Mouse (Mus musculus) adrenal gland, postnatal 0 days (tissue): ENCODE measurements around the gene Olfr883. TPM values are rescaled to one million over a fixed set of nuclear protein-coding genes. Genes with fewer than 3 reads are reported as not detected.

Experiments
- polyA plus RNA-seq: library from polyadenylated mRNA; unstranded; fragments of >200 nt; fragmentation: Nextera tagmentation; extraction: Ambion mirVana; gene quantifications from 2 replicates; pipeline ENCODE4 v1.2.1, GENCODE M21; 2015

Gene Olfr883
- polyA plus RNA-seq: not detected in 2 replicates

DNA sequence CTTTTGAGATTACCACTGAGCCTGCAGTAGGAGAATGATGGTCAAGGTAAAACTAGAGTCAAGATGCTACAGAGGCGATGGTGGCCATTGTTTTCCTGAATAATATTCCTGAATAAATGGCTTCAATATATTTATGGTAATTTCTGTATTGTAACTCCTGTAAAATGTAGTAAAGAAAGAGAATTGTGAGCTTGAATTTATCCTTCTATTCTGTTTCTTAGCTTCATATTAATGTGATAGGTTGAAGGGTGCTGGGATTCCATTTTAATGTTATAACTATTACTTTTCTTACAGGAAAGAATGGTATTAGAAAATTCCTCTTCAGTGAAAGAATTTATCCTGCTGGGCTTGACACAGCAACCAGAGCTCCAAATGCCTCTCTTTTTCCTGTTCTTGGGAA lies at the start of gene Olfr883:
Gene Olfr883 (plus strand): TSS at position 301 of the 400 bp plus-strand sequence.

DNA sequence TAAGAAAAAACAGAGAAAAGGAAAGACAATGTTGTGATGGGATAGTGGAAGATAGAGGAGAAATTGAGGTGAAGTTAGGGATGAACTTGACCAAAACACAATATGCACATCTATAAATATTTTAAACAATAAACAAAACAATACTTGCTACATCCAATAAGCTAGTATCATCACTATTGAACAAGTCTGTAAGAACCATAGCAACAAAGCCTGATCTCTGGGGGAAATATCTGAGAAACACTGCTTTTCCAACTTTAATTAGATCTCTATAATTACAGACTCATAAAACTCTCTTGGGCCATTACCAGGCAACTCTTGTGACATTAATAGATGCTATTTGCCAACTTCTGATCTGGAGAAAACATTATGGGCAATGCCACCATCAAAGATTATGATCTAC lies 34.1 kb upstream of the Olfr883 start, which contains the start of gene Olfr881:
Gene Olfr881 (plus strand): TSS at position 301 of the 400 bp plus-strand sequence.

DNA sequence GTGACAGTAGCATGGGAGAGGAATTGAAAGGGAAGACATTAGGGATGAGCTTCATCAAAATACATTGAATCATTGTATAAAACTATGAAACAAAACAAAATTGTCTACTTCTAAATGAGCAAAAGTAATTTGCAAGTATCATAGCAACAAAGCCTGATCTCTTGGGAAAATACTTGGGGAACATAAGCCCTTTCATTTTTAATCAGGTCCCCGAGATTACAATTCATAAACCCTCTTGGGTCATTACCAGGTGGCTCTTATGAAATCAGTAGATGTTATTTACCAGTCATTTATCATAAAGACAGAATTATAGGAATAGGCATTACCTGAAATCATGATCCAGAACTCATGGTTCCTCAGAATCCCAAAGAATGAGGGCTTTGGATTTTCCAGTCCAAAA lies 20.6 kb downstream of the Olfr883 start, which contains the start of gene Olfr884:
Gene Olfr884 (plus strand): TSS at position 301 of the 400 bp plus-strand sequence.

DNA sequence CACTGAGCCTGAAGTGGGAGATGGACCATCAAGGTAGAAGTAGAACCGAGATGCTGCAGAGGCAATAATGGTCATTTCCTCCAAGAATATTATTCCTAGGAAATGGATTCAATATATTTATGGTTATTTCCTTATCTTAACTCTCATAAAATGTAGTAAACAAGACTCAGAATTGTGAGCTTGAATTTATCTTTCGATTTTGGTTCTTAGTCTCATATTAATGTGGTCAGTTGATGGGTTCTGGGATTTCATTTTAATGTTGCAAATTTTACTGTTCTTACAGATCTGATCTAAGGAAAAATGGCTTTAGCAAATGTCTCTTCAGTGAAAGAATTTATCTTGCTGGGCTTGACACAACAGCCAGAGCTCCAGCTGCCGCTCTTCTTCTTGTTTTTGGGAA lies 35.4 kb downstream of the Olfr883 start, which contains the start of gene Olfr885:
Gene Olfr885 (plus strand): TSS at position 301 of the 400 bp plus-strand sequence.

Other genes with a start within 250 kb of the Olfr883 start
- gene Olfr876, start 222.8 kb upstream of the Olfr883 start, polyA plus RNA-seq: not detected in 2 replicates
- gene Olfr877, start 171.5 kb upstream of the Olfr883 start, polyA plus RNA-seq: 0.22 TPM in 1 of 2 replicates, not detected in the other
- not detected in 2 replicates for gene Olfr145, start 129.1 kb upstream of the Olfr883 start, polyA plus RNA-seq
- not detected in 2 replicates for gene Olfr878, start 108.0 kb upstream of the Olfr883 start, polyA plus RNA-seq
- not detected in 2 replicates for gene Olfr881, start 34.0 kb upstream of the Olfr883 start, polyA plus RNA-seq
- not detected in 2 replicates for gene Olfr884, start 20.7 kb downstream of the Olfr883 start, polyA plus RNA-seq
- gene Olfr885, start 35.5 kb downstream of the Olfr883 start, polyA plus RNA-seq: not detected in 2 replicates
- gene Olfr887, start 58.3 kb downstream of the Olfr883 start, polyA plus RNA-seq: not detected in 2 replicates
- not detected in 2 replicates for gene Olfr888, start 82.3 kb downstream of the Olfr883 start, polyA plus RNA-seq
- 0.97 and 1.6 TPM in 2 replicates for gene Olfr889, start 89.4 kb downstream of the Olfr883 start, polyA plus RNA-seq
- gene Olfr890, start 116.7 kb downstream of the Olfr883 start, polyA plus RNA-seq: not detected in 2 replicates
- not detected in 2 replicates for gene Olfr891, start 155.0 kb downstream of the Olfr883 start, polyA plus RNA-seq
- gene Olfr893, start 182.6 kb downstream of the Olfr883 start, polyA plus RNA-seq: not detected in 2 replicates
- not detected in 2 replicates for gene Olfr894, start 192.2 kb downstream of the Olfr883 start, polyA plus RNA-seq
- gene Olfr143, start 227.0 kb downstream of the Olfr883 start, polyA plus RNA-seq: not detected in 2 replicates
- not detected in 2 replicates for gene Olfr895, start 242.0 kb downstream of the Olfr883 start, polyA plus RNA-seq